Mouse (Mus musculus) liver, embryonic 11.5 days (tissue): Measurements from ENCODE around the gene Dst. TPM values are rescaled to one million over a fixed set of nuclear protein-coding genes. Genes with fewer than 3 reads are reported as not detected.

Experiments used
- ATAC-seq: fragments of 200-750 bp; cut with Nextera tagmentation; replicated peaks from 2 replicates; pipeline ENCODE4 v1.8.0; 2017; ENCODE audit warnings: moderate number of reproducible peaks, mild to moderate bottlenecking, moderate TSS enrichment, moderate library complexity; ENCODE audit not compliant: low FRiP score
- DNase-seq: peaks from one replicate; pipeline ENCODE4 v3.0.0-alpha.2; 2017; ENCODE audit warnings: low spot score
- H3K27ac ChIP-seq: fragments of 300-500 bp; sonication (generic); 2 replicates; pipeline ENCODE4 v1.5.1; 2014; ENCODE audit warnings: mild to moderate bottlenecking, low read depth, low read length, control low read depth
- H3K27me3 ChIP-seq: fragments of 300-500 bp; sonication (generic); replicated peaks from 2 replicates; pipeline ENCODE4 v1.6.1; 2014; ENCODE audit warnings: low read length, mixed read lengths; ENCODE audit not compliant: control insufficient read depth, insufficient read depth
- H3K36me3 ChIP-seq: fragments of 300-500 bp; sonication (generic); 2 replicates; pipeline ENCODE4 v1.6.1; 2014; ENCODE audit warnings: mild to moderate bottlenecking, low read length, moderate library complexity, mixed read lengths; ENCODE audit not compliant: control insufficient read depth, insufficient read depth
- H3K4me1 ChIP-seq: fragments of 300-500 bp; sonication (generic); replicated peaks from 2 replicates; pipeline ENCODE4 v1.6.1; 2014; ENCODE audit warnings: low read length, mixed read lengths; ENCODE audit not compliant: control insufficient read depth, insufficient read depth
- H3K4me2 ChIP-seq: fragments of 300-500 bp; sonication (generic); 2 replicates; pipeline ENCODE4 v1.6.1; 2014; ENCODE audit warnings: mild to moderate bottlenecking, control low read depth, moderate library complexity
- H3K4me3 ChIP-seq: fragments of 300-500 bp; sonication (generic); 2 replicates; pipeline ENCODE4 v1.5.1; 2014; ENCODE audit warnings: low read depth, low read length, control low read depth
- H3K9ac ChIP-seq: fragments of 300-500 bp; sonication (generic); 2 replicates; pipeline ENCODE4 v1.6.1; 2014; ENCODE audit warnings: low read depth, low read length, control low read depth
- H3K9me3 ChIP-seq: fragments of 300-500 bp; sonication (generic); 2 replicates; pipeline ENCODE4 v1.6.1; 2016; ENCODE audit warnings: low read length, inconsistent platforms, mixed read lengths; ENCODE audit not compliant: control insufficient read depth
- WGBS: fragments of 180-500 bp; shearing (Covaris S2); extraction: QIAGEN DNeasy Blood & Tissue Kit; methylation state at CpG from one replicate; pipeline ENCODE4 v1.1.7; 2014; 5-methylcytosine and 5-hydroxymethylcytosine counted together
- polyA plus RNA-seq: library from polyadenylated mRNA; unstranded; fragments of >200 nt; fragmentation: Nextera tagmentation; extraction: Ambion mirVana; gene quantifications from 2 replicates; pipeline ENCODE4 v1.2.1, GENCODE M21; 2014

Dst gene
- polyA plus RNA-seq, 1 experiment from 2014 or later = 9.4 TPM

DNA sequence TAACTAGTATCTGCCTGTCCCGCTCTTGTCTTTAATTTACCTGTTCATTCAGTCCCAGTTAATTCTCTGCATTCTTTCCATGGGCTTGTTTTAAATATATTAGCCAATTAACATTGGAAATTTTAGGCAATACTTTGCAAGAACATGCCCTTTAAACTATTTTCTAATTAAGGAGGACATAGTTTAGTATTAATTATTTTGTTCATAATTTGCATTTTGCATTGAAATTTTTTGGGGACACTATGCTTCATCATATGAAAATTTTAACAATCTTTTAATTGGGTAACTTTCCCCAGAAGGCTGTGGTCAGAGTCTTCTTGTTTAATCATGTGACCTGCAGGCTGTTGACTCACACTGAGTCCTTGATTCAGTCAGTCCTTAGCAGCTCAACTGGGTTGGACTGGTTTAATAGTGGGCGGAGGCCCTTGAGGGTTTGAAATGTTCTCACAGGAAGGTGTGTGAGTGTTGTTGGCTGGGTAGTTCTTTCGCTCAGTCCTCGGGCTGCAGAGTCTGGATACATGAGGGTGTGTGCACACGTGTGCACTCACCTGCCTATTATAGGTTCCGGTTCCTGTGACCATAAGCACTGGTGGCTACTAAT is 231.9 kb downstream of the Dst start:
- H3K4me2 ChIP-seq = no peak overlapping the region
- H3K27me3 ChIP-seq = no peaks in the 10 kb centered on the region
- H3K36me3 ChIP-seq = no peaks in the 10 kb centered on the region
- 82% methylated on average over 6 of the region's 6 CpGs for WGBS
- no peaks in the 10 kb centered on the region for H3K4me1 ChIP-seq
- H3K27ac ChIP-seq = no peak overlapping the region
- ATAC-seq = no peak
- H3K9ac ChIP-seq = no peak overlapping the region
- H3K9me3 ChIP-seq = no peaks in the 10 kb centered on the region
- H3K4me3 ChIP-seq = no peak overlapping the region
- no peak for DNase-seq

DNA sequence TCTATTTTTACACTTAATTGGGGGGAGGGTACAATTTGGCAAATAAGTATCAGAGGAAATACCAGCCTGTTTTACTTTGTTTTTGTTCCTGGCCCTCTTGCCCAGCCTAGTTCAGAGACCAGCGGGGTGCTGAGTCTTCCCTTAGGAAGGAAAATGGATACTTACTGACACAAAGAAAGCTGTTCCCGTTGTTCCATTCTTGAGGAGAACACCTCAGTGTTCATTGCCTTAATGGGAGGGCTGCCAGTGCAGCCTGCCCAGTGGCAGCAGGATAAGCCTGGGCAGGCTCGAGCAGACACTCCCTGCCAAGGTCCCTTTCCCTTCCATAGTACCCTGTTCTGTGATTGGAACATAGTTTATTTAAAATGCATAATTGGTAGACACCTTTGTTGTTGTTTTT is 232.7 kb downstream of the Dst start:
- H3K9ac ChIP-seq = no peak overlapping the region
- H3K4me1 ChIP-seq = no peaks in the 10 kb centered on the region
- no peak overlapping the region for H3K4me3 ChIP-seq
- H3K27ac ChIP-seq = no peak overlapping the region
- no peak overlapping the region for H3K4me2 ChIP-seq
- H3K9me3 ChIP-seq = no peaks in the 10 kb centered on the region
- H3K27me3 ChIP-seq = no peaks in the 10 kb centered on the region
- no peak for ATAC-seq
- no peaks in the 10 kb centered on the region for H3K36me3 ChIP-seq
- WGBS = 67% methylated on average over 3 of the region's 3 CpGs
- DNase-seq = no peak

DNA sequence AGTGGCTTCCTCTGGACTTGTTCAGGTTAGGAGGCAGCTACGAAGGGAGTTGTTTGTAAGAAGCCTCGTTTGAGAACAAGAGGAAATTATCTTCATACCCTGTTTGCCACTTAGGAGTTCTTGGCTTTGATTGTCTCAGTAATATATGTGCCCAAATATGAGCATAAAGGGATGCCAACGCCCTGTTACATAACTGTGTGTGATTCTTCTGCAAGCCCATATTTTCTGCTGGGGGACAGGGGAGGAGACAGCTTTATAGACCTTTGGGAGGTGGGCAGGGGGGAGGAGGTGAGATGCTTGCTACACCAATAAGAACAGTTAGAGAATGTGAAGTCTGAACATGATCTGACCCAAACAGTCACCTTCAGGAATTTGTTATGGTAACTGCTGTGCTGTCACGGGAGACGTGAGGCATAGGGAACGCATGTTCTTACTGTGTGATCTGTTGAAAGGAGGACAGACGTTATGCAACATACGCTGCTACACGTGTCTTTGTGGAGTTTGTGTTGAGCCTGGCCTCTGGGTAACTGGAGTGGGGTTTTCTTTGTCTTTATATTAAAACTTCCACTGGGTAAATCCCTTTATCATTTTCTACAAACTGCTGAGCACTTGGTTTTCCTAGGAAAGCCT is 235.0 kb downstream of the Dst start:
- Histone ChIP-seq H3K9me3 (no peaks in the 10 kb centered on the region), H3K9ac (no peak overlapping the region), H3K27me3 (no peaks in the 10 kb centered on the region), H3K36me3 (no peaks in the 10 kb centered on the region), H3K4me3 (no peak overlapping the region), H3K4me1 (no peaks in the 10 kb centered on the region), H3K4me2 (no peak overlapping the region), H3K27ac (no peak overlapping the region)
- 68% methylated on average over 9 of the region's 9 CpGs for WGBS
- no peak for DNase-seq
- no peak for ATAC-seq

DNA sequence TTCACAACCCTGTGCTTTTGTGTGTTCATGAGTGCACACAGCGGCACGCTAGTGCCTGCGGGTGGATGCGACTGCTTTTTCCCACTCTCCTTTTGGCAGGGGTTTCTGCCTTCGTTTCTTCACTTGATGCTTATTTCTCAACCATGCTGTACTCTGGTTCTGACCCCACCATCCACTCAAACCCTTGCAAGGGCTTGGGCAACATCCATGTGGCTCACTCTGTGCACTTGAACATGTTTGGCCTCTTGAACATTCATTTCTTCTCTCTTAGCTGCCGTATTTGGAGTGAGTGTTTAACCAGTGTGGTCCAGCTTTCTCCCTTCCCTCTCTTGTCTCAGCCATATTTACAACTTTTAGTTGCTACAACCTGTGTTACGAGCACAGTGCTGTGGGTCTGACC is 236.8 kb downstream of the Dst start:
- no peaks in the 10 kb centered on the region for H3K9me3 ChIP-seq
- H3K4me3 ChIP-seq = no peak overlapping the region
- no peak overlapping the region for H3K4me2 ChIP-seq
- no peak for DNase-seq
- no peaks in the 10 kb centered on the region for H3K4me1 ChIP-seq
- no peaks in the 10 kb centered on the region for H3K36me3 ChIP-seq
- no peaks in the 10 kb centered on the region for H3K27me3 ChIP-seq
- no peak overlapping the region for H3K27ac ChIP-seq
- ATAC-seq = no peak
- WGBS = 86% methylated on average over 7 of the region's 7 CpGs
- H3K9ac ChIP-seq = no peak overlapping the region

DNA sequence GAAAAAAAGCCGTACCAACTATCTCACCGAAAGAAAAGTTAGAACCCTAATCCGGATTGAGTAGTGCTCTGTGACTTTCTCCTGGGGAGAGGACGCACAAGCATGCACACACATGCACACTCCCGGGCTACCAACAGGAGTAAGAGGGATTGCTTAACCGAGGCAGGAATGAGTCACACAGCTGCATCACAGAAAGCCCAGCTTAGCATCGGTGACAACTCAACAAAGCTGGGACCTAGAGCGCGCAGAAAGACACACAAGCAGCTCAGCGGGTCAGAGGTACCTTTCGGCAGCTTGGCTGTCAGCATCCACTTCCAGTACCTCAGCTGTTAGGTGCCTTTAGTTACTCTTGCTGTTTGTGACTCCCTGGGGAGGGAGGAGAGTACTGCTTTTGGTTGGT is 240.0 kb downstream of the Dst start:
- no peaks in the 10 kb centered on the region for H3K9me3 ChIP-seq
- no peak overlapping the region for H3K9ac ChIP-seq
- H3K4me1 ChIP-seq = no peaks in the 10 kb centered on the region
- H3K27me3 ChIP-seq = no peaks in the 10 kb centered on the region
- H3K27ac ChIP-seq = no peak overlapping the region
- DNase-seq = no peak
- H3K4me2 ChIP-seq = no peak overlapping the region
- no peak for ATAC-seq
- no peaks in the 10 kb centered on the region for H3K36me3 ChIP-seq
- 96% methylated on average over 11 of the region's 11 CpGs for WGBS
- H3K4me3 ChIP-seq = no peak overlapping the region

DNA sequence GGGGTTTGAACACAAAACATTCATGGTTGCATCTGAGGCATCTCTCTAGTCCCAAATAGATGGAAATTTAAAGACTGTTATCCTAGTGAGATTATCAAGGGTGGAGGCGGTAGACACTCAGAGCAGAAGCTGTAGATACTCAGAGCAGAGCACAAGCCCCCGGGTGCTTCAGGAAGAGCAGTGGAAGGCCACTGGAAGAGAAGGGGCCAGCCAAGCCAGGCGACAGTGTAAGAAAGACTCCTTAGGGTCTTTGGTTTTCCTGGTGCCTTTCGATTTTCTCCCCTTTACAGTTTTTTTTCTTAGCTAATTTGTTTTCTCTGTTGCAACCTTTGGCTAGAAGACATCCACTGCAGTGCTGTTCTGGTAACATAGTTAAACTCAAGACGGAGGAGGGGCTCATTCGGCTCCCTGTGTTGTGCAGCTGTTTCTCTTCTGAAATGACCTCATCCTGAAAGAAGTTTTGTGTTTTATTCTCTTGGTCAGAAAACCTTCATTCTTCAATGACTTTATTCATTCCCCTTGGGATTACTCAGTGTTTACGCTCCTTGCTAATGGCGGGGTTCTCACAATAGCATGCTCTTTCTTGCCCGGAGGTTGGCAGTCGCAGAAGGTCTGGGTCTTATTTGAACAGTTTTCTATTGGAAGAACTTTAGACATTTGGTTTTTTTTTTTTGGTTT is 242.5 kb downstream of the Dst start:
- Histone ChIP-seq H3K4me1 (no peaks in the 10 kb centered on the region), H3K9me3 (no peaks in the 10 kb centered on the region), H3K9ac (no peak overlapping the region), H3K4me2 (no peak overlapping the region), H3K4me3 (no peak overlapping the region), H3K36me3 (no peaks in the 10 kb centered on the region), H3K27me3 (no peaks in the 10 kb centered on the region), H3K27ac (no peak overlapping the region)
- DNase-seq = no peak
- ATAC-seq = no peak
- 84% methylated on average over 10 of the region's 10 CpGs for WGBS

DNA sequence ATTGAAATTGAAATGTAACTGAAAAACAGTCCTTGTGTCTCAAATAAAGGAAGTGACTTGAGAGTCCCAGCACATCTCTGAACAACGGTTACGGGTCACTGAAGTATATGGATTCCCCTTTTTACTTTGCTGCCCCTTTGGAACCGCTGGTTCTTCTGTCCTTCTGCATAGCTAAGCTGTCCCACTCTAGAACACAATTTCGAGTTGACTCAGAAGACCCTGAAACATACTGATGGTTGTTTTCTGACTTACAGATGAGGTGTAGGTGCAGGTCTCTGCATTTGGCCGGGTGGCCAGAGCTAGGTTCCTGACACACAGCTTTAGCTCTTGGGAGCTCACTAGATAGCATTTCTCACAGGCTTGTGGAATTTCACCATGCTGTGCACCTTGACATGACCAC is 244.7 kb downstream of the Dst start:
- no peak overlapping the region for H3K9ac ChIP-seq

DNA sequence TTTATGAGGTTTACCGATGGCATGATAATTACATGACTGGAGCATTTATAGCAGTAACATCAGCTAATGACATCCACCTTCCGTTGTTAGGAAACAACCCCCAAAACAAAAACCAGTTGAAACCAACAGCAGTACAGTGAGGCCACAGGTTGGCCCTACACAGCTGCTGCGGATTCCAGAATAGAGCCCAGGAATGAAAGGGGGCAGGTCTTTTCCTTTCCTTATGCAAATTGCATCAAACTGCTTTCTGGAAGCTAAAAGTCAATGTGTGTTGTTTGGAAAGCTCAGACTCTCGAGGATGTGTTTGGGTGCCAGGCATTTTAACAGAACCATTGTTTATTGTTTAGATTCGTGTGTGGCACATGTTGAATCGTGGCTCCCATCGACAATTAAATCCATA is 248.0 kb downstream of the Dst start:
- Histone ChIP-seq H3K27me3 (no peaks in the 10 kb centered on the region), H3K4me2 (no peak overlapping the region), H3K4me3 (no peak overlapping the region), H3K27ac (no peak overlapping the region), H3K9ac (no peak overlapping the region), H3K9me3 (no peaks in the 10 kb centered on the region), H3K4me1 (no peaks in the 10 kb centered on the region), H3K36me3 (no peaks in the 10 kb centered on the region)
- DNase-seq (no peak), ATAC-seq (no peak)
- WGBS = 77% methylated on average over 7 of the region's 7 CpGs

More for the DNA sequence above, 244.7 kb downstream of the Dst start:
- H3K4me1 ChIP-seq = no peaks in the 10 kb centered on the region
- no peak overlapping the region for H3K27ac ChIP-seq
- WGBS = 82% methylated on average over 5 of the region's 5 CpGs
- H3K9me3 ChIP-seq = no peaks in the 10 kb centered on the region
- no peak for DNase-seq
- ATAC-seq = no peak
- H3K27me3 ChIP-seq = no peaks in the 10 kb centered on the region
- no peaks in the 10 kb centered on the region for H3K36me3 ChIP-seq
- H3K4me2 ChIP-seq = no peak overlapping the region
- H3K4me3 ChIP-seq = no peak overlapping the region

DNA sequence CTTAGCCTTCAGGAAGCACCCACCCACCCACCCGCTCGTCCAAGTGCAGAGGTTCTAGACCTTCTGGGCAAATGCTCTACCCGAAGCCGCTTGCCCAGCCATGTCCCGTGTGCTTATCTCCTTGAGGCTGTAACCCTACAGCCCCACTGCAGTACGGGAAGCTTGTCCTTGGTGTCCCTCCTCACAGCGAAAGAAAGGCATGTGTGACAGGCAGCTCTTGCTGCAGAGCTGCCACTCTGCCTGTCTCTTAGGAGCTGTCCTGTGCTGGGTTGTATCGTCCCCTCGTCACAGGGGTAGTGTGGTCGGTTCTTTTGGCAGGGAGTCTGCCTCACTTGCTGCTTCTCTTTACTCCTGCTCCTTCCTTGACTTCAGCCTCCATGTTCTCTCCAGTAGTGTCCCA is 249.7 kb downstream of the Dst start:
- WGBS = 80% methylated on average over 10 of the region's 10 CpGs
- ATAC-seq (no peak), DNase-seq (no peak)
- Histone ChIP-seq H3K36me3 (no peaks in the 10 kb centered on the region), H3K4me2 (no peak overlapping the region), H3K4me1 (no peaks in the 10 kb centered on the region), H3K27me3 (no peaks in the 10 kb centered on the region), H3K9ac (no peak overlapping the region), H3K9me3 (no peaks in the 10 kb centered on the region), H3K4me3 (no peak overlapping the region), H3K27ac (no peak overlapping the region)
